ENCODE assay signal across 21 mouse cellular contexts in the genomic region with DNA sequence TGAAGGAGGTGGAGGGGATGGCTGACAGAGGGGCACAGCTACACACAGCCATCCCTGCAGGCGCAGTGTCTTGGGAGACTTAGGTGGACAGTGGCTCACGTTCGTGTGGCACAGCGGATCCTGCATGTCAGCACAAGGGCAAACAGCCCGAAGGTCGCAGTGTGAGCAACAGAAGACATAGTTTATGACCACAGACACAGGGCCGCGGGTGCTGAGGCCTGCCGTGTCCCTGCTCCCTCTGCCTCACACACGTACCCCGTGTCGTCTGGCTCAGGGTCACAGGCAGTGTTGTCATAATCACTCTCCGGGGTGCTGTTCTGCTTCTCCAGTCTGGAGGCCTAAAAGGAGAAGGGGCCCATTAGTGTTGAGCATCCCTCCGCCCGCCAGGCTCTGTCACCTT.
"Had no signal": no experiment of that assay in that cellular context is flagged by ENCODE, and none has a peak within 500 bp of the region (broad histone marks: within the 10 kb centered on the region; RNA-seq: fewer than 3 reads in every experiment).

No protein-coding gene starts in this region.

- H3K9ac ChIP-seq: limb, embryonic 13.5 days; liver, embryonic 12.5 days; liver, embryonic 15.5 days; lung, embryonic 14.5 days; stomach, embryonic 15.5 days had no signal

- DNase-seq: kidney, adult 2 months; kidney, postnatal 25 days; layer of hippocampus, adult 9-11 months; liver; lung, embryonic 14.5 days; lung, postnatal 10 days; lung, postnatal 36 days; midbrain, embryonic 14.5 days; right cerebral cortex, adult 18-20 months; right cerebral cortex, postnatal 25 days; spleen, adult 18-20 months; thymus, adult 18-20 months; thymus, postnatal 4 days had no signal

- H3K27me3 ChIP-seq: limb, embryonic 13.5 days; liver, embryonic 12.5 days; liver, embryonic 15.5 days; stomach, embryonic 15.5 days had no signal

- H3K4me3 ChIP-seq: layer of hippocampus, adult 2 months; limb, embryonic 10.5 days; limb, embryonic 13.5 days; liver, embryonic 12.5 days; liver, embryonic 15.5 days; stomach, embryonic 15.5 days had no signal

- H3K4me2 ChIP-seq: limb, embryonic 13.5 days; liver, embryonic 12.5 days; liver, embryonic 15.5 days; lung, embryonic 14.5 days; midbrain, embryonic 11.5 days; stomach, embryonic 15.5 days had no signal

- H3K9me3 ChIP-seq: limb, embryonic 10.5 days; limb, embryonic 13.5 days; liver, embryonic 12.5 days; liver, embryonic 15.5 days; stomach, embryonic 15.5 days had no signal

- ATAC-seq: liver, embryonic 12.5 days had no signal

- H3K27ac ChIP-seq: kidney, postnatal 0 days; layer of hippocampus, adult 2 months; limb, embryonic 10.5 days; limb, embryonic 13.5 days; liver, embryonic 12.5 days; liver, embryonic 15.5 days; stomach, embryonic 15.5 days had no signal

- H3K4me1 ChIP-seq: limb, embryonic 13.5 days; stomach, embryonic 15.5 days had no signal
